Mouse (Mus musculus) thymus, adult 18-20 months (tissue): Measurements from ENCODE around the gene Tmem205.

Experiments used
- DNase-seq, 2 experiments: peaks; one replicate each; pipeline ENCODE4 v3.0.0; 2022; ENCODE audit warnings: mixed read lengths in 2 of 2

Gene Tmem205

DNA sequence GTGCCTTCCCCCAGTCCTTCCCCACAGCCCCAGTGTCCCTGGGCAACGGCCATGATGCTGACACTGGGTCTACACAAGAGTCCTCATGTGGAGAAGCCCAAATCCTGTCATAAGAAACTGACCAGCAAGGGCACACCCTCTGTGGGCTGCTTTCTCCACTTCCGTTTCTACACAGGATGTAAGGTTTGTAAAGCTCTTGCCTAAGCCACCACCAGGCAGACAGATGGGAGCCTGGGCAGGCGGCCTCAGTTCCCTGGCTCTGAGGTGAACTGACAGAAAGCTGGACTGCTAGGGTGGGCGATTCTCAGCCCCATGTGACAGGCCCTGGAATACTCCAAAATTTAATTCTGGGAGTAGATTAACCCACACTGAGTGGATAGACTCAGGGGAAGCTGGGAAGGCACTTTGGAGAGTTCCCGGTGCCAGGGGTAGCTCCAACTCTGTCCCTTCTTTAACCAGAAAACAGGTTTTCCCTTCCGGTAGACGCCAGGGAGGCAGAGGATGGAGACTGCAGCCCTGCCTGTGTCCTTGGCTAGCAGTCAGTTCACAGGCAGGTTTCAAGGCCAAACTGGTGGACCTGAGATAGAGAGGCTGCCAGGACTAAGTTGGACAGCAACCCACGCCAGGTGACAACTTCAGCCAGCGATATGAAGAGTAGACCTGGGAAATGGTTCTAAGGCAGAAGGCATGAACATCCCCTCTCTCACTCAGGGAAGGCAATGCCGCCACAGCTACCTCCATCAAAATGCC lies 17.7 kb downstream of the Tmem205 start:
- DNase-seq, result no peak

DNA sequence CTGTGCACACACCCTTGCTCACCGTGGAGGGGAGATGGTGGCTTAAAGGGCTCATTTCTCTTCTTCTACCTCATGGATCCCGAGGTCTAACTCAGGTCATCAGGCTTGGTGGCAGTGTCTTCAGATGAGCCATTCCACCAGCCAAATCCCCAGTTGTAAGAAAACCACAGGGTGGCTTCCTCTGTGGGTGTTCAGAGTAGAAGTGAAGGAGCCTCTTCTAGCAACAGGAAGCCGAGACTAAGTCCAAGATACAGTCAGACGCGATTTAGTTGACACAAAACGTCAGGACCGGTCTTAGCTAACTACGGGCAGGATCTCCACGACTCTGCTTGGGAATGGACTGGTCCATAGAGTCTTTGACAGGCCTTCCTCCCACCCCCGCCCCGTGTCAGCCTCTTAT lies 19.1 kb downstream of the Tmem205 start:
- no peak for DNase-seq

DNA sequence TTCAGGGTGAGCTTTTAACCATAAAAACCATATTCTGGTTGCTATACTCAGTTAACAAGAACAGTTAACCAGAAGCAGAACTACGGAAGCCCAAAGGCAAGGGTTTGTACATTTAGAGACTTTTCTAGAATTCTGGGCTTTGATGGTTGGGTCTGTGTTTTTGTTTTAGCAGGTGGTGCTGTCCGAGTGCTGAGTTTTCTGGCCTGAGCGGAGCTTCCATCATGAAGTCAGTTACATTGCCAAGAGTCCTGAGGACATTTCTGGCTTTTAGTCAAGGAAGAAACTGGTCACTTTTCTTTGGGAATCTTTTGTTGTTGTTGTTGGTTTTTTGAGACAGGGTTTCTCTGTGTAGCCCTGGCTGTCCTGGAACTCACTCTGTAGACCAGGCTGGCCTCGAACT lies 23.3 kb downstream of the Tmem205 start:
- no peak for DNase-seq

DNA sequence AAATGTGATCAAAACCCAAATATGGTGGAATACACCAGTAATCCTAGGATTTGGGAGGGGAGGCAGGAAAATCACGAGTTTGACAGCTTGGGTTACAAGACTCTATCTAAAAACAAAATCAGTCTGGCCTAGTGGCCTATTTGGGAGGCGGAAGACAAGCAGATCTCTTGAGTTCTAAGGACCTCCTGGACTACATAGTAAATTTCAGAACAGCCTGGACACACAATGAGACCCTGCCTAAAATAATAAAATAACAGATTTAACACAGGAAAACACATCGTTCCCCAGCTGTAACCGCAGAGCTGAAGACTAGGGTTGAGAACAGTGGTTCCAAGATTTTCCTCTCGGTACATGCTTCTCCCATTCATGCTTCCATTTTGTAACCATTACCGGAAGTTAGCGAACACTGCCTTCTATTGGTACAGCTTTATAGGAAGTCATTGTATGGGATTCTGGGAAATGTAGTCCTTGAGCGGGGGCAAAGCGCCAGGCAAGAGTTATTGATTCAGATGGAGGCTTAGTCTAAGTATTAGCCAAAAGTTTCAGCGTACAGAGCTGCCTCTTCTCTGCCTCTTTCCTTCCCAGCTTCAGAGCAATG lies 26.0 kb downstream of the Tmem205 start:
- DNase-seq, result no peak

DNA sequence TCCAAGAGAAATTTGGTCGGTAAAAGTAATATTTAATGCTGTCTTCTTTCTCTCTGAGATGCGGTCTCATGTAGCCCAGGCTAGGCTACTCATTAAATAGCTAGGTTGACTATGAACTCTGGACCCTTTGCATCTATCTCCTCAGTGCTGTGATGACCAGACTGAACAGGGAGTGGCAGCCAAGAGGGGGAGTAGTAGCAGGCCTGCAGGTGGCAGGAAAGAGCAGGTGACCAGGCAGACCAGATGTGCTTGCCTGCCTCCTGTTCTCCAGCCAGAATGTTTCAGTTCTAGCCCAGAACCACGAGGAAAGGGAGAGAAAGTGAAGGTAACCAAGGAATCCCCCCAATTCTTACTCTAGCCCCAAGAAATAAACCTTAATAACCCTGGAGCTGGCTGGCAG lies 38.1 kb downstream of the Tmem205 start:
- no peak for DNase-seq

DNA sequence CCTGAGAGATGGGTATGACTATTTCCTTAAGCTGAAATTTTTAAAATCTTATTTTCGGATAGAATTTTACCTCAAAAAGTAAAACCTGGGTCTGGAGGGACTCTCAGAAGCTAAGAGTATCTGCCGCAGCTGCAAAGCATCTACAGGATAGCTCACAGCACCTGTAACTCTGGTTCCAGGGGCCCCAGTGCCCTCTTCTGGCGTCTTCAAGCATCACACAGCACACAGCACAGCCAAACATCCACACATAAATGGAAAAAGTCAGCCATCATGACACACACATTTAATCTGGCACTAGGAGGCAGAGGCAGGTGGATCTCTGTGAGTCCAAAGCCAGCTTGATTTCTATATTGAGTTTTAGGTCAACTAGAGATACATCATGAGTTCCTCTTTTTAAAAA lies 50.8 kb downstream of the Tmem205 start:
- DNase-seq, result no peak

DNA sequence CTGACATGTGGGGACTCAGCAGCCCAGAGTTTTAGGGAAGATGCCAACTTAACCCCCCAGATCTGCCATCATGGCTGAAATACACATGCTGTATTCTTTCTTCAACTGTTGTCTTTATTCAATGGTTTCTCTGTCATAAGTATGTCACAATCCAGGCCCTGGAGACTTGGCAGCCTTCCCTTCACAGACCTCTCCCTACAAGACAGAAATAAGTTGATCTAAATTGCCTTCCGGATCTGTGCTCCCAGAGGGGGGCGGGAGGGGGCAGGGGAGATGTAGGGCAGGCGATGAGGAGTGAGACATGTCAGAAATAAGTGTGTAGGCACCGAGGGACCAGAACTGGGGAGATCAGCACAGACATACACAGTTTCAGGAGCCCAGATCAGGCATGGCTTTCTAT lies 55.2 kb downstream of the Tmem205 start:
- no peak for DNase-seq
